Mouse (Mus musculus) retina, postnatal 7 days (tissue): ENCODE results near the gene Rgma.

ENCODE experiments used
- DNase-seq: peaks from one replicate; pipeline ENCODE4 v3.0.0-alpha.2; 2012; ENCODE audit warnings: low read depth, low spot score

The Rgma gene

DNA sequence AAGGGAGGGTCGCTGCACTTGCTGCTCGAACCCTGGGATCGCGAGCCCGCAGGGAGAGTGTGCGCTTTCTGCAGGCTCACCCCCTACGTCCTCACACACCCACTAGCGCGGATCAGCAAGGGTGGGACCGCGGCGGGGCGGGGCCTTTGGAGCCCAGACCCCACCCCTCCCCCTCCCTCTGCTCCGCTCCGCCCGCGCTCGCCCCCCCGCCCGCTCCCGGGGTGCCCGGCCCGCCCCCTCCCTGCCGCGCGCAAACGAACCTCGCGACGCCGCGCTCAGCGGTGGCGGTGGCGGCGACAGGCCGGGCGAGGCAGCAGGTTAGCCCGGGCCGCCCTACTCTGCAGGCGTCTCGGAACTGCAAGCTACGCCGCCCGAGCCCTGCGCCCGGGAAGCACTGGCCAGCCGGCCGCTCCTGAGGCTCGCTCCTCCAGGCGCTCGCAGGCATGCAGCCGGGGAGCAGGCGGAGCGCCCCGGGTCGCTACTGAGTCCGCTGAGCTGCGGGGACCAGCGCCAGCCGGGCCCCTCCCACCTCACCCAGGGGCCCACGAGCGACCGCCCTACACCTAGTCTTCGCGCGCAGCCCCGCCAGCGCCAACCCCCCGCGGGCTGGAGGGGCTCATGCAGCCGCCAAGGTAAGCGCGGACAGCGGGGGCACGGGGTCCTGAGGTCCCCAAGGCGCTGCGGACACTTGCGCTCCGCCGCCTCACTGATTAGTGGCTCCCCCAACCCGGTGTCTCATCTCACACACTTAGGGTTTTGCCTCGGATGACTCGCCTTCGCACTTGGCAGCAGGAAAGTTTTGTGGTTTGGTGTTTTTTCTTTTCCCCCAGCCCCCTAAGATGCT, at the start of gene Rgma:
Gene Rgma, plus strand, starts transcription at position 253 of the 844 bp plus-strand sequence.
- no peak for DNase-seq

- DNase-seq = no peak
These were observed 49.1 kb upstream of the Rgma start for GRCm38 (mm10) chr7:73326236-73326635.

GRCm38 (mm10) chr7:73326680-73327079, 48.6 kb upstream of the Rgma start:
- DNase-seq = no peak

DNA sequence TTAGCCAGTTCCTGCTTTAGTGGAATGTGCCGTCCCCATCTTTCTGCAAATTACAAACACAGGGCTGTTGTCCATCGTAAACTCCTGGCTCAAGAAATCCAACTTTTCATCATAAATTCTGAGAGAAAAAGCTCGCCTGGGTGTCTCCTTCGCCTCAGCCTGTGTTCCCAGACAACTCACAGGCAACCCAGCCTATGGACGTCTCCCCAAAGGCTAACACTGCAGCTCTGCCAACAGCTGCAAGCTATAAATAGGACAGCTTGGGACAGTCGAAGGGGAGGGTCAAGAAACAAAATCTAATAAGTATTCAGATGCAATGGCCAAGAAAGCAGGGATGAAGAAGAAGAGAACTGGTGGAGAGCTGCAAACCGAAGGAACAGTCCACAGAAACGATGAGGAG, 48.1 kb upstream of the Rgma start:
- no peak for DNase-seq

- no peak for DNase-seq
These were observed 47.7 kb upstream of the Rgma start for GRCm38 (mm10) chr7:73327652-73328051.

- no peak for DNase-seq
These were observed 46.6 kb upstream of the Rgma start for GRCm38 (mm10) chr7:73328653-73329207.

GRCm38 (mm10) chr7:73330754-73331153, 44.6 kb upstream of the Rgma start:
- DNase-seq = no peak

DNA sequence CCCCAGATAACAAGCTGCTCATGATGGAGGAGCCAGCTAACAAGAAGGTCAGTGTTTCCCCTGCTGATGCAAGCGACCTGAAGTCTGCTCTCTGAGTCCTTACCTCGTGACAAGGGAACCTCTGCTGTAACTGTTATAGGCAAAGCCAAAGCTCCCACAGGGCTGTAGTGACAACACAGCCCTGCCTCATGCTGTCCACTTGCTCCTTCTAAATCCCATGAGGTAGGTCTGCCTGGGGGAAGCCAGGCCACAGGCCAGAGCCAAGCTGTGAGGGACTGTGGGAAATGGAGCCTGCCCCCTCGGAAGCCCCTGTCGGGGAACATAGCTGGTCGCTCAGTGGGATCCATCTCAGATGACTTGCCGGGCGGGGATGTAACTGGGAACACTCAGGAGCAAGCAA, 43.7 kb upstream of the Rgma start:
- no peak for DNase-seq

DNA sequence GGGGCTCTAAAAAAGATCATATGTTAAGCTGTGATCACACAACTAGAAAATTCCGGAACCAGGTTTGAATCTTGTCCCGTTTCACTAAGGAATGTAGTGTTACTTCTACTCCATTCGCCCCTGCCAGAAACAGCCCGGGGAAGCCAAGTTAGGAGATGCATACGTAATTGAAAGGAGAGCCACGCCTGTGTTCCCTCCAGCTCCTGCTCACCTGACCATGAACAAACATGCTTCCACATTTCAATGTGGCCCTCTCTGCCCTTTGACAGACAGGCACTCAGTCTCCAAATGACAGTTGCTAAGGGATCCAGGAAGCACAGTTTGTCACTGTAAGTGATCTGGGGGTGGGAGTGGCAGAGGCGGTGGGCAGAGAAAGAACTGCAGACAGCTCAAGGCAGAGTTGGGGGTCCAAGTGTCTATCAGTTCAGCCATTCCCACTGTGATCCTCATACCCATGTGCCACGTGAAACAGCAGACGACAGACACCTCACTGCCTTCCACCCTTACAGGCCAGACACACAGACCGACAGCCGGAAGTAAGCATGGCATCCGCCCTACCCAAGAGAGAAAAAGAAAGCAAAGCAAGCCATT, 41.8 kb upstream of the Rgma start:
- DNase-seq = no peak

DNA sequence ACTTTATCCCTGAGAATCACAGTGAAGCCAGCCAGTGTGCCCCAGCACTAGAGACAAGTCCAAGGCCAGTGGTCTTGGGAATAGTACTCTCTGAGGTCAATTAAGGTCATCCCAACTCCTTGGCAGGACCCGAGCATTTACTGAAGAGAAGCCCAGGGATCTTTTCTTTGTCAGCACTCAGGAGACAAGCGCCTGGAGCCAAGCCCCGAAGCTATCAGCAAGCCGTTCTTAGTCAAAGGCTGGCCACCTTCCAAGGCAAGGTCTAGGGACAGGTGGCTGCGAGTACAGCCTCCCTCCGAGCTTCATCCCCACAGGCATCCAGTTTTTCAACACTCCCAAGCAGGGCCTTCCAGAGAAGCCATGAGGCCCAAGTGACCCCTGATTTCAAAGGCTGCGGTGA, 40.4 kb upstream of the Rgma start:
- DNase-seq = no peak

DNA sequence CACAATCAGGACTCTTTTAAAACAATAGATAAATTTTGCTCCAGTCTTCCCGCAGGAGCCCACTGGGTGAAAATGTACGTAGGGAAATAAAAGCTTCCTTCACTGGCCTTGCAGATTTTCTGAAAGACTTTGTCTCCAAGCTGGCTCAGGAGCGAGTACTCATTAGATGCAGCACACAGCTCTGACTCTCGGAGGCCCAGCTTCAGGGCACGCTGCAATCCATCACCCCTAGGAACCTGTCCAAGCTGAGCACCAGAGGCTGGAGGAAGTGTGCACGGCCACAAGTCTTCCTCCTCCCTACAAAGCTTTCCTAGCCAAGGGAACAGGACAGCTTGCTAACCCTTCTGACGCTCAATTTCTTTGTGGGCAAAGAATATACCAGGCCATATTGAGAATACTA, 38.9 kb upstream of the Rgma start:
- DNase-seq = no peak

- no peak for DNase-seq
These were observed 37.0 kb upstream of the Rgma start for GRCm38 (mm10) chr7:73338353-73338752.

DNA sequence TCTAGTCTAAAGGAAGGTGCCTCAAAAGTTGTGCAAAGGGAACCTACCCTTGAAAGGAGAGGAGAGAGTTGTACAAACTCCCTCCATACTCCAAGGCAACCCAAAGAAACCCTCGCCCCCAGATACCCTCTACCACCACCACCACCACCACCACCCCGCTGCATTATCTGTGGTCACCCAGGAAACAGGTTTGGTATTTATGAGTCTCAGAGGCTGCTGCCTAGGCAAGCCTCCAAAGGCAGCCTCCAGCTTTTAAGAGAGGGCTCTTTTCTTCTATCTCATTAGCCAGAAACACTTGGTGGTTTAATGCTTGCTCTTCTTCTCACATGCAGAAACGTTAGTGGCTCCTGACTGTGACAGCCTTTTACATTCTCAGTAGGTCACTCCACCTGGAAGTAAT, 31.5 kb upstream of the Rgma start:
- DNase-seq = no peak

DNA sequence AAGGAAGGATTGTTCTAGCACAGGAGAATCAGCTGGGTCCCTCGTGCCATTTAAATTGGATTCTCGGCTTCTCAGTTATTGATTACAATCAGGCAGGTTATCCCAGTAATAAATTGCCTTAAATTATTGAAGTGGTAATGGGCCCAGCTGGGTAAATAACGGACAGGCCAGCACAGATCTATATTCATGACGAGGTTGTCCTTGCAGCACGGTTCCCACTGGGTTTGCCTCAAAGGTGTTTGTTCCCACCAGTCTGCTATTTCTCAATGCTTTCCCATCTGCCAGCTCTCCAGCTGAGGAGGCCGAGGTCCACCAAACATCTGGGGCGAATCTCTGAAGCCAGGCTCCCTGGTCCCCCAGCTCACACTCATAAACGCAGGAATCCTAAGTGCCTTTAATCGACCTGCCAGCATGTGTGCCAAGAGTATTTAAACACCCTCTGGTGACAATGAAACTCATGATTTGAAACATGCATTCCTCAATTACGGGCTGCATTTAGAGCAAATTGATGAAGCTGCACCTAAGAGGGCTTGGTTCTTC, 26.7 kb upstream of the Rgma start:
- DNase-seq = no peak

- no peak for DNase-seq
These were observed 26.2 kb upstream of the Rgma start for GRCm38 (mm10) chr7:73349158-73349557.

- DNase-seq = no peak
These were observed 20.1 kb upstream of the Rgma start for GRCm38 (mm10) chr7:73355229-73355628.

- DNase-seq = no peak
These were observed 18.4 kb upstream of the Rgma start for GRCm38 (mm10) chr7:73356901-73357300.

- DNase-seq = no peak
These were observed 17.7 kb upstream of the Rgma start for GRCm38 (mm10) chr7:73357626-73358025.

GRCm38 (mm10) chr7:73365511-73365910, 9.8 kb upstream of the Rgma start:
- no peak for DNase-seq

GRCm38 (mm10) chr7:73365965-73366364, 9.3 kb upstream of the Rgma start:
- DNase-seq = no peak

DNA sequence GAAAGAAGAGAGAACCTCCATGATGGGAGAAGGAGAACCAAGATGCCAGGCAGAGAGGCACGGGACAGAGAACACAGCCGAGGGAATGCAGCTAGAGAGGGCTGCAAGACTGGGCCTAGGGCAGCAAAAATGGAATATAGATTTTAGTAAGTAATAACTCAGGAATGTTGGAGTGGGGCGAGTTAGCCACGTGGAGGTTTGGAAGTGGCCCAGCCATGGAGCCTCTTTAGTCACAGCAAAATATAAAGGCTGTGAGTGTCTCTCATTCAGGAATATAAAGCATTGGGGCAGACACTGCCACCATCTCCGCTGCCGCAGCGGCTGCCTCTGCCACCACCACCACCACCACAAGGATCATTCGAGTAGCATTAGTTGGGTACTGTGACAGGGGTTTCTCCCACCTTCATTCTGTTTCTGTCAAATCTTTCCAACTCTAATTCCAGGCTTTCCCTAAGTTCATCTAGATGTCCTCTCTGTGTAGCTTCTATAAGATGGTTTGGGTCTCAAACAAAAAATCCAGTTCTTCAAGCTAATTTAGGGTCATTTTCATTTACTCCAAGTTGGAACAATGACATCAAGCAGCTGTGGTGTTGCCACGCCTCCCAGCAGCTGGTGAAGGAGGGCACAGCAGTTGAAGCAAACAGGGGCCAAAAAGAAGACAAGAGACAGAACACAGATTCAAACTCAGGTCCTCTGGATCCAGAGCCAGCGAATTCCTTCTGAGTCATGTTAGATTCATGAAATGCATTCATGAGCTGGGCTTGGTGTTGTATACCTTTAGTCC, 7.4 kb upstream of the Rgma start:
- DNase-seq = no peak

- no peak for DNase-seq
These were observed 5.3 kb upstream of the Rgma start for GRCm38 (mm10) chr7:73369992-73370391.
